Mouse (Mus musculus) hematopoietic stem cell, adult 5-6 weeks (primary cell): Measurements from ENCODE around the gene Morf4l1. TPM values are rescaled to one million over a fixed set of nuclear protein-coding genes. Genes with fewer than 3 reads are reported as not detected.
A peak's percentile ranks its signal among the peaks of the same experiment; 100 is the strongest.
"Not testable (repeated sequence)": the region's sequence is repeated elsewhere in the genome, so short reads cannot be mapped to it uniquely, and the experiment has no call there.

Source experiments
- ATAC-seq, 2 experiments: fragments of 125-278 bp in 1 of 2; replicated peaks in 1 of 2; 2 replicates each; pipeline ENCODE4 v1.8.0; 2016 to 2017; ENCODE audit warnings: inconsistent platforms in 2 of 2, mild to moderate bottlenecking in 2 of 2, moderate number of reproducible peaks in 2 of 2, low read depth in 1 of 2, moderate TSS enrichment in 1 of 2; ENCODE audit not compliant: low FRiP score in 2 of 2, poor library complexity in 2 of 2, severe bottlenecking in 2 of 2, insufficient read depth in 1 of 2, low TSS enrichment in 1 of 2
- total RNA-seq: library from RNA; stranded (forward); fragments of 172-1452, 232-1000 nt; gene quantifications from 2 replicates; pipeline ENCODE4 v1.2.3, GENCODE M21; 2017

The Morf4l1 gene
- total RNA-seq, 1 experiment from 2014 or later: 334 TPM

- not testable (repeated sequence) for ATAC-seq
Measured at GRCm38 (mm10) chr9:90081961-90082360, 32.6 kb downstream of the Morf4l1 start.

DNA sequence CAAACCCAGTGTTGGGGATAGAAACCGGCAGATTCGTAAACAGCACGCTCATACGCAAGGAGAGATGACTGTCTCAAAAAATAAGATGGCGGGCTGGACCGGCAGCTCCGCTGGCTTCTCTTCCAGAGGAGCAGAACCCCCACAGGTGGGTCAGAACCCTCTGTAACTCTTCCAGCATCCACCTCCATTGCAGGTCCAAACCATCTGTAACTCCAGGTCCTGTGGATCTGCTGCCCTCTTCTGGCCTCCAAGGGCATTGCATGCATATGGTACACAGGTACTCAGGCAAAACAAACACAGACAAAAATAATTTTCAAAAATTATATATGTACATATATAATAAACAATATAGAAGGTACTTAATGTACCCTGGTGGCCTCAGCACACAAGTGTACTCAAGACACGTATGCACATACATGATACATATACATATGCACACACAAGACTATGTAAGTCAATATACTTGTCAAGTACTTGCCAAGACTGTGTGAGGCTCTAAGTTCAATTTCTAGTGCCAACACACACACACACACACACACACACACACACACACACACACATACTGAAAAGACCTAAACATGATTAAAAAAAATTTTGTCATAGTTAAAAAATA, 37.6 kb downstream of the Morf4l1 start:
- peak; percentile 62 to 71; a peak in 3 of 4 replicates for ATAC-seq

DNA sequence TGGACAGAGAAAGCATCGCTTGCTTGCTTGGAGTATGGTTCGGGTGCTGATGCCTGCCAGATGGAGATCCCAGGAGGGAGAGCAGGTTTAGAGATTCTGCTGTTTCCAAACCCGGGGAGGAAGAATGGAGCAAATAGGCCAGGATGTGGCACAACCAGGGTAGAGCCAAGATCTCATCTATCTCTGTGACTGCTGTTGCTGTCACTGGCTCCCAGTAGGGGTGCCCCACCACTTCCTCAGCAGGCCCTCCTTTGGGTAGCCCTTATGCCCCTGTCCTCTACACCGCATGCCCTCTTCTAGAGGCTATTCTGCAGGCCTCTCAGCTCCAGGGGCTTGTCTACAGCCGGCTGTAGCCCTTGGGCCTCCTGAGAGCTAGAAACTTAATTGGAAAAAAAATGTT, 38.4 kb downstream of the Morf4l1 start:
- peak in 1 of 2 experiments; percentile 46; a peak in 1 of 4 replicates for ATAC-seq

GRCm38 (mm10) chr9:90075336-90075735, 39.2 kb downstream of the Morf4l1 start:
- peak; percentile 29 to 51; a peak in 3 of 4 replicates for ATAC-seq

DNA sequence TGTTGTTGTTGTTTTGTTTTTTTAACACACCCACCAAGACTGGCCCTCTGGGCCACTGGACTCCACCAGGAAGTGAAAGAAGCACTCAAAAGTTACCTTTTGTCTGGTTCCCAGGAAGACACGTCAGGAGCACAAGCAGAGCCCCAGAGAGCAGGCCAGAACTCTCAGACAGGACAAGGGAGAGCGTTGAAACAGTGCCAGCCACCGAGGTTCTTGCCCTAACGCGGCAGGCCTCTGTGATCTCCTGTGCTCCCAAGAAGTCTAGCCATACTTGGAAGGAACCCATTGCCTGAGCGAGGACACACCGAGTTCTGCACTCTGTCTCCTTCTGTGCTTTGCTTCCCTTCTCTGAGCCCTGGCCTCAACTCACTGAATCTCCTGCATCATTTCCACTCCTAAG, 44.4 kb downstream of the Morf4l1 start:
- ATAC-seq: no peak

DNA sequence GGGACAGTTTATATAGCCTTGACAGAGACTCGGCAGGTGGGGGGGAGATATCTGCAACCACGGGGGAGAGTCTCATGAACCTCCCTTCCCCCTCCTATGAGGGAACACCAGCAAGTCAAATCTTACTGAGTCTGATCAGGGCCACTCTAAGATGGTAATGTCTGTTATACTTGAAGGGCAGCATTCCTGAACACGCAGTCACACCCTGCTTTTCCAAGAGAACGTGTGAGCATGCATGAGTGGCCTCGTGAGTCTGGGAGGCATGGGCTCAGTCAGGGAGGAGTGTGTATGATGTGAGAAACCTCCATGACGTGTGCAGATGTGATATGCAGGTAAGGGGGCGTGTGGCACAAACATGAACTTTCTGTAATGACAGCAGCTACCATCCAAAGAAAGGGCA, 45.1 kb downstream of the Morf4l1 start:
- no peak for ATAC-seq

- no peak for ATAC-seq
Measured at GRCm38 (mm10) chr9:90068786-90069185, 45.8 kb downstream of the Morf4l1 start.

DNA sequence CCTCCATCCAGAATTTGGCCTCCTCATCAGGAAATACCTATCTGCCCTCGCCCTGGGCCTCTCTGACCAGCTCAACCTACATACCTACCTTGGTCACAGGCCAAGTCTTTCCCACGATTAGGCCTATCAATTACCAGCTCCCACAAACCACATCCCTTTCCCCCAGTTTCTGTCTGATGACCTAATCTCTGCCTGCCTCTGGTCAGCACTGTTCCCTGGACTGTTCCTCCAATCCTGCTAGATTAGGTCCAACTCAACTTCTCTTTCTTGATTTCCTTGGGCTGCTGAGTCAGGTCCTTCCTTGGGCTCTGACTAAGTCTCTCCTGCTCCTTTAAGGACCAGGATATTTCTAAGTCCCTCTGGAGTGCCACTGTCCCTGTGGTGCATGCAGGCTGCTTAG, 47.2 kb downstream of the Morf4l1 start:
- no peak for ATAC-seq

DNA sequence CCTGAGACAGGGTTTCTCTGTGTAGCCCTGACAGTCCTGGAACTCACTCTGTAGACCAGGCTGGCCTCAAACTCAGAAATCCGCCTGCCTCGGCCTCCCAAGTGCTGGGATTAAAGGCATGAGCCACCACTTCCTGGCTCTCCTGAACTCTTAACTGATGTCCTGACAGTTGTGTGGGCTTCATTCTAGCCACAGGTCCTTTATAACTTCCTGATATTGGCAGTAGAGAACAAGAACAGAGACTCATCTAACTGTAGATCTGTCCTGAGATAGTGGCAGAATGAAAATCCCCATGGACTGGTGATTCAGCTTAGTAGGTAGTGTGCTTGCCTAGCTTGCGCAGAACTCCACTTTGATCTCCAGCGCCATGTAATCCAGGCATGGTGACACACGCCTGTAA, 53.6 kb downstream of the Morf4l1 start:
- not testable (repeated sequence) for ATAC-seq

DNA sequence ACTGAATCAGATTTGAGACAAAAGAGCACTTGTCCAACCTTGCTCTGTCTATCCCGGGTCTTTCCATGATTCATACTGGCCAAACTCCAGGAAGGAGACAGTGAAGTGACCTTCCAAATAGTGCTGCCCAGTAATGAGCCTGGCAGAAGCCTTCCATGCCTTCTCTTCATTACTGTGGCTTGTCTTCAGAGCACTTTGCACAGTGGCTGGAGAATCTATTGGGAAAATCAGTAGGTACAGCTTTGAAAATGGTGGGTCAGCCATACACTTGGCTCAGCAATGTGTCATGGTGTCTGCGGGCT, 54.0 kb downstream of the Morf4l1 start:
- ATAC-seq: 0 out of 4 replicates have a peak, but pooled peaks of 1 of the 2 experiments have one; percentile 5

DNA sequence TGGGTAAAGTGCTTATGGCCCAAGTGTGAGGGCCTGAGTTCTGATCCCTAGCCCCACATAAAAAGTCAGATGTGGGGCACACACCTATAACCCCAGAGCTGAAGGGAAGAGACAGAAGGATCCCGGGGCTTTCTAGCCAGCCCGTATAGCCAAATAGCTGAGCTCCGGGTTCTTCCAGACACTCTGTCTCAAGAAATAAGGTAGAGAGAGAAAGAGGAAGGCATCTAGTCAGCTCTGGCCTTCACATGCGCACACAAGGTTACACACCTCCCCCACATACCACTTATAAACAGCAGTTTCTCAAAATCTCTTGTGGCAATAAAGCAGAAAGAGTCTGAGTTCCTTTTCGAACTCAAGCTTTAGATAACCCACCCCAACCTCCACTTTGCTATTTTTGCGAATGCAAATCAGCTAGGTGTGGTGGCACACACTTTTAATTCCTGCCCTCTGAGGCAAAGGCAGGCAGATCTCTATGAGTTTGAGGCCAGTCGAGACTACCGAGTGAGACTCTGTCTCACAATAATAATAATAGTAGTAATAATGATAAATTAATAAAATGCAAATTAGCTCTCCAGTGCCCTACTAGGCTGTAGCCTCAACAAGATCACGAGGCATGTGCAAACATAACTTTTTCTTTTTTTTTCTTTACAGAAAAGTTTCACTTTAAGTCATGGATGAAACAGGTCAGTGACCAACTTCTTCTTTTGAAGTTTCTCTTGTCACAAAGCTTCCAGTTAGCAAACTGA, 54.6 kb downstream of the Morf4l1 start:
- ATAC-seq: peak; percentile 48 to 57

DNA sequence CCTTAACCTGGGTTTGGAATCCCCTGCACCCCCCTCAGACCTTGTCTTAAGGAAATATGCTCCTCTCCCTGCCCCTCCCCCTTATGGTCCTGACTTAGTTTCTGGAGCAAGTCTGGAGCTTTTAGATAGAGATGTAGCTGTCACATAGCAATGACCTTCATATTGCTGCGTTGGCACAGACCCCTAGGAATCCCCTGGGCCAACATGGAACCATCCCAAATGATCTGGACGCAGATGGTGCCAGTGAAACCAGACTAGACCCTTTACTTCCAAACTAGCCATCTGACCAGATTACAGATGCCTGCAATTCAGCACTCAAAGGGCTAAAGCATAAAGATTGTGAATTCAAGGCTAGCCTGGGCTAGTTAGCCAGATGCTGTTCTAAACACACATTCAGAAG, 57.9 kb downstream of the Morf4l1 start:
- ATAC-seq: no peak

- ATAC-seq: no peak
Measured at GRCm38 (mm10) chr9:90055911-90056310, 58.7 kb downstream of the Morf4l1 start.

- no peak for ATAC-seq
Measured at GRCm38 (mm10) chr9:90055409-90055808, 59.2 kb downstream of the Morf4l1 start.

DNA sequence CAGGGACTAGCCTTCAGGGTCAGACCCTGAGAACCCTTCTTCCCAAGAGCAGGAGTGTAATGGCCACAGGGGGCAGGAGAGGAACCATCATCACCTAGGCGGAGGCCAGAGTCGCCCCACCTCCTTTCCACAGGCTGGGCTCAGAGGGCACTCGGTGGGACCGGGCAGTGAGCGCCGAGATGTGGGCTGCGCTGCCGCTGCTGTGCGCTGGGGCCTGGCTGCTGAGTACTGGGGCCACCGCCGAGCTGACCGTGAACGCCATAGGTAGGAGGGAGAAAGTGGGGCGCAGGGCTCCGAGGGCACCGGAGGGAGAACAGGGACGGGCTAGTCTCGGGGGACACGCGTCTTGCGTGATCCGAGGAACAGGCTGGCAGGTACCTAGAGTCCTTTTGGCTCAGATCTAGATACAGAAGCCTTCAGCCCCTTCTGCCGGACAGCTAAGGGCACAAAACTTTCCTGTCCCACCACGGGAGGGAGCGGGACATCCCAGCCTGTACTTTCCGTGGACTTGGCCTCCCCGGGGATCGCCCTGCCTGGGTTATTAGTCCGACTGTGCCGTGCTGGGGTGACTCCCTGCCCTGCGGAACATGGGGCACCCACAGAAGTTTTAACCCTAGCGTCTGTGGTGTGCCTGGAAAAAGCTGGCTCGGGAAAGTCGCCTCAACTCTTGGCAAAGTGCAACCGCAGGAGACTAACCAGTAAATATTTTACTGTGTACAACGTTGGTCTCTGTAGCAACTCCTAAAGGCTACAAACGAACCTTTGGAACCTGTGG, 60.0 kb downstream of the Morf4l1 start:
- peak; percentile 99 for ATAC-seq

GRCm38 (mm10) chr9:90053852-90054251, 60.7 kb downstream of the Morf4l1 start, which contains the start of gene Ctsh:
Gene Ctsh (plus strand): TSS chr9:90054152.
- ATAC-seq: peak in 1 of 2 experiments; percentile 44; a peak in 2 of 4 replicates

DNA sequence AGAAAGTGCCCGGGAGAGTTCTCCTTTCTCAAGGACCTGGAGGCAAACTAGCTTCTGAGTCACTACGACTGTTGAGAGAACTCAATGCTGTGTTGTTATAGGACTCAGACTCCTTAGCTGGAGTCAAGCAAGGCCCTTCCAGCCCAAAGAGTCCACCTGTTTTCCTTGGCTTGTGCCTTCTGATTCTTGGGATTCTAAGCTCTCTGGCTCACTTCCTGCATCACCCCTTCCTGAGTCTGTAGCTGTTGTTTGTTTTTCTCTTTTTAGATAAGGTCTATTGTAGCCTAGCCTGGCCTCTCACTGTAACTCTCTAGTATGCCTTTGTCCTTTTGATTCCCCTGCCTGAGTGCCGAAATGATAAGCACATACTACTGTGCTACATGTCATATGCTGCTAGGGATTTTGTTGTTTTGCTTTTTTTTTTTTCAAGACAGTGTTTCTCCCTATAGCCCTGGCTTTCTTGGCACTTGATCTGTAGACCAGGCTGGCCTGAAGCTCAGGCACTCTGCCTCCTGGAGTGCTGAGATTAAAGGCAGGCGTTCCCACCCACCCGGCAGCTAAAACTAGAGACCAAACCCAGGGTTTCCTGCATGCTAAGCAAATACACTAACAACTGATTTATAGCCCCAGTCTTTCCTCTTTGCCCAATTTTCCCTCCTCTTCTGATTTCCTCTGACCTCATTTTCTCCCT, 66.5 kb downstream of the Morf4l1 start:
- no peak for ATAC-seq

DNA sequence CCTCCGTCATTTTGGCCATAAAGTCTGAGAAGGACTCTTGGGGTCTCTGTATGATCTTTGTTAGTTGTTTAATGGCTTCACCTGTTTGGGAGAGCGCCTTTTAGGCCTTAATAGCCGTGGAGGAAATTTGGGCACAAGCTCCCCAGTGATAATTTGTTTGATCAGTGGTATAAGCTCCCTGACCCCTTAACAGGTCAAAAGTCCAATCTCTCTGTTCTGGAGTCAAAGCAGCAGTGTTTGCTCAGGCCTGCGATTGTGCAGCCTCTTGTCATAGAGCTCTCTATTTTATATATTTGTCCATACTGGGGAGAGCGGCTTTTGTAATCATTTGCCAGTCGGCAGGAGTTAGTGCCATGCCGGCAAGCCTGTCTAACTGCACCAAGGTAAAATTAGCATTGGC, 69.4 kb downstream of the Morf4l1 start:
- ATAC-seq: no peak
